Comparison of ENCODE assay signal across 7 mouse cellular contexts in genomic region chr17:46674530-46675283, GRCm38 (mm10). TPM values are rescaled to one million over a fixed set of nuclear protein-coding genes. Genes with fewer than 3 reads are reported as not detected.
DNase-seq lines count a peak whose midpoint lies in the region; ATAC-seq lines count a peak whose summit lies in the region.

No protein-coding gene starts in this region.

- peak overlapping the region; percentile 77 for H3K4me3 ChIP-seq in neural tube, embryonic 11.5 days (ENCODE audit: low read depth, low read length)
- H3K4me3 ChIP-seq in forebrain, embryonic 12.5 days (replicated peaks): peak overlapping the region; percentile 61
- peak overlapping the region; percentile 79 for H3K4me3 ChIP-seq in limb, embryonic 15.5 days

- peaks cover 6% of the 10 kb centered on the region; the same call in 1 of the 2 replicates for H3K4me1 ChIP-seq in neural tube, embryonic 11.5 days (ENCODE audit: control insufficient read depth, insufficient read depth, low read length)
- peaks cover 40% of the 10 kb centered on the region for H3K4me1 ChIP-seq in forebrain, embryonic 12.5 days
- peaks cover 45% of the 10 kb centered on the region for H3K4me1 ChIP-seq in limb, embryonic 15.5 days

- H3K9ac ChIP-seq in neural tube, embryonic 11.5 days (ENCODE audit: low read length): peak overlapping the region; percentile 55; the same call in 1 of the 2 replicates
- H3K9ac ChIP-seq in forebrain, embryonic 12.5 days: peak overlapping the region; percentile 68
- peak overlapping the region; percentile 33 for H3K9ac ChIP-seq in limb, embryonic 15.5 days

- WGBS in neural tube, embryonic 11.5 days: 14% methylated on average over 15 of the region's 15 CpGs
- 22% methylated on average over 15 of the region's 15 CpGs for WGBS in forebrain, embryonic 12.5 days
- 23% methylated on average over 15 of the region's 15 CpGs for WGBS in limb, embryonic 15.5 days

- H3K9me3 ChIP-seq in neural tube, embryonic 11.5 days (ENCODE audit: control insufficient read depth, low read length): no peaks in the 10 kb centered on the region
- H3K9me3 ChIP-seq in forebrain, embryonic 12.5 days: no peaks in the 10 kb centered on the region
- H3K9me3 ChIP-seq in limb, embryonic 15.5 days: no peaks in the 10 kb centered on the region

- peak; percentile 41 for ATAC-seq in neural tube, embryonic 11.5 days (ENCODE audit: insufficient read depth, low FRiP score, low TSS enrichment)
- peak; percentile 37 for ATAC-seq in forebrain, embryonic 12.5 days (ENCODE audit: low FRiP score)
- peak; percentile 11; the same call in 1 of the 2 replicates for ATAC-seq in limb, embryonic 15.5 days (ENCODE audit: insufficient number of reproducible peaks, low FRiP score, low TSS enrichment, low read depth)

- H3K36me3 ChIP-seq in neural tube, embryonic 11.5 days (ENCODE audit: control insufficient read depth, insufficient read depth, low read length): peaks cover 16% of the 10 kb centered on the region
- H3K36me3 ChIP-seq in forebrain, embryonic 12.5 days (replicated peaks): peaks cover 54% of the 10 kb centered on the region
- H3K36me3 ChIP-seq in limb, embryonic 15.5 days: peaks cover 54% of the 10 kb centered on the region

- H3K4me2 ChIP-seq in neural tube, embryonic 11.5 days (ENCODE audit: low read depth): peak overlapping the region; percentile 90
- peak overlapping the region; percentile 88 for H3K4me2 ChIP-seq in forebrain, embryonic 12.5 days
- peak overlapping the region; percentile 72 for H3K4me2 ChIP-seq in limb, embryonic 15.5 days

- no peak for DNase-seq in neural tube, embryonic 11.5 days (ENCODE audit: low spot score)
- DNase-seq in neural tube, embryonic 10.5 days (ENCODE audit: extremely low spot score, low spot score): no peak
- peak; percentile 58 for DNase-seq in testis, postnatal 10 days (ENCODE audit: low spot score)
- DNase-seq in left cerebral cortex, adult 9 months (ENCODE audit: low spot score in 2 of 2): no peak
- DNase-seq in thymus, postnatal 14 days: no peak

- no peaks in the 10 kb centered on the region for H3K27me3 ChIP-seq in neural tube, embryonic 11.5 days (ENCODE audit: control insufficient read depth, insufficient read depth, low read length)
- no peaks in the 10 kb centered on the region for H3K27me3 ChIP-seq in forebrain, embryonic 12.5 days
- no peaks in the 10 kb centered on the region for H3K27me3 ChIP-seq in limb, embryonic 15.5 days

- H3K27ac ChIP-seq in neural tube, embryonic 11.5 days (ENCODE audit: low read depth, low read length): 0 out of 2 replicates have a peak overlapping the region, but pooled peaks have one; percentile 45
- peak overlapping the region; percentile 73 for H3K27ac ChIP-seq in forebrain, embryonic 12.5 days
- peak overlapping the region; percentile 92 for H3K27ac ChIP-seq in limb, embryonic 15.5 days

RNA-seq across cellular contexts. Expression of gene Rrp36, which starts 0.6 kb away (rescaled TPM):
- 49.8 and 53.5 TPM in 2 replicates for polyA plus RNA-seq in neural tube, embryonic 11.5 days (2014; fragmentation: Nextera tagmentation; extraction: Ambion mirVana)
- 54.4 and 57.6 TPM in 2 replicates for polyA plus RNA-seq in forebrain, embryonic 12.5 days (2016; fragmentation: Nextera tagmentation; extraction: Ambion mirVana)
- 64.6 and 66.9 TPM in 2 replicates for polyA plus RNA-seq in limb, embryonic 15.5 days (2015; fragmentation: Nextera tagmentation; extraction: Ambion mirVana)

RNA-seq across cellular contexts. Expression of gene Mea1, which starts 3.9 kb away (rescaled TPM):
- polyA plus RNA-seq in neural tube, embryonic 11.5 days (2014; fragmentation: Nextera tagmentation; extraction: Ambion mirVana): 179 and 180 TPM in 2 replicates
- polyA plus RNA-seq in forebrain, embryonic 12.5 days (2016; fragmentation: Nextera tagmentation; extraction: Ambion mirVana): 156 and 158 TPM in 2 replicates
- polyA plus RNA-seq in limb, embryonic 15.5 days (2015; fragmentation: Nextera tagmentation; extraction: Ambion mirVana): 141 and 146 TPM in 2 replicates

RNA-seq across cellular contexts. Expression of gene Klhdc3, which starts 6.0 kb away (rescaled TPM):
- 130 TPM in 2 replicates for polyA plus RNA-seq in neural tube, embryonic 11.5 days (2014; fragmentation: Nextera tagmentation; extraction: Ambion mirVana)
- polyA plus RNA-seq in forebrain, embryonic 12.5 days (2016; fragmentation: Nextera tagmentation; extraction: Ambion mirVana): 131 and 137 TPM in 2 replicates
- polyA plus RNA-seq in limb, embryonic 15.5 days (2015; fragmentation: Nextera tagmentation; extraction: Ambion mirVana): 132 and 156 TPM in 2 replicates

RNA-seq across cellular contexts. Expression of gene Cul7, which starts 24.6 kb away (rescaled TPM):
- 31.7 and 37.0 TPM in 2 replicates for polyA plus RNA-seq in neural tube, embryonic 11.5 days (2014; fragmentation: Nextera tagmentation; extraction: Ambion mirVana)
- polyA plus RNA-seq in forebrain, embryonic 12.5 days (2016; fragmentation: Nextera tagmentation; extraction: Ambion mirVana): 46.5 and 47.8 TPM in 2 replicates
- polyA plus RNA-seq in limb, embryonic 15.5 days (2015; fragmentation: Nextera tagmentation; extraction: Ambion mirVana): 53.4 and 63.3 TPM in 2 replicates

RNA-seq across cellular contexts. Expression of gene Mrpl2, which starts 28.7 kb away (rescaled TPM):
- 104 and 113 TPM in 2 replicates for polyA plus RNA-seq in neural tube, embryonic 11.5 days (2014; fragmentation: Nextera tagmentation; extraction: Ambion mirVana)
- 76.6 and 102 TPM in 2 replicates for polyA plus RNA-seq in forebrain, embryonic 12.5 days (2016; fragmentation: Nextera tagmentation; extraction: Ambion mirVana)
- polyA plus RNA-seq in limb, embryonic 15.5 days (2015; fragmentation: Nextera tagmentation; extraction: Ambion mirVana): 88.4 and 91.3 TPM in 2 replicates
